Mouse (Mus musculus) myocyte (in vitro differentiated cells): ENCODE measurements around the gene Slc25a41.

Experiments
- CEBPB ChIP-seq: IDR thresholded peaks from 2 replicates; pipeline ENCODE4 v1.6.1; 2011; ENCODE audit warnings: mild to moderate bottlenecking, moderate library complexity; ENCODE audit not compliant: poor library complexity, insufficient read depth, severe bottlenecking
- E2F4 ChIP-seq: IDR thresholded peaks from one replicate; pipeline ENCODE4 v1.6.1; 2011; ENCODE audit warnings: mild to moderate bottlenecking, control low read depth, moderate library complexity; ENCODE audit not compliant: insufficient read depth
- MAX ChIP-seq: IDR thresholded peaks from one replicate; pipeline ENCODE4 v1.6.1; 2011; ENCODE audit warnings: low read depth, mild to moderate bottlenecking, control low read depth
- MYOG ChIP-seq, 3 experiments: IDR thresholded peaks; one replicate each; pipeline ENCODE4 v1.6.1; 2011; ENCODE audit warnings: control low read depth in 2 of 3, low read depth in 2 of 3, mild to moderate bottlenecking in 2 of 3; ENCODE audit not compliant: insufficient read length in 2 of 3, control insufficient read depth in 1 of 3, insufficient read depth in 1 of 3
- POLR2A ChIP-seq: IDR thresholded peaks from one replicate; pipeline ENCODE4 v1.6.1; 2011; ENCODE audit warnings: low read depth, mild to moderate bottlenecking, control low read depth, moderate library complexity; ENCODE audit not compliant: insufficient read length
- POLR2AphosphoS2 ChIP-seq: IDR thresholded peaks from one replicate; pipeline ENCODE4 v1.6.1; 2011; ENCODE audit warnings: low read depth, control low read depth; ENCODE audit not compliant: insufficient read length
- REST ChIP-seq: IDR thresholded peaks from one replicate; pipeline ENCODE4 v1.6.1; 2011; ENCODE audit warnings: mild to moderate bottlenecking, control low read depth, moderate library complexity; ENCODE audit not compliant: insufficient read depth, insufficient read length
- TCF12 ChIP-seq: IDR thresholded peaks from one replicate; pipeline ENCODE4 v1.6.1; 2011; ENCODE audit warnings: mild to moderate bottlenecking, control low read depth; ENCODE audit not compliant: poor library complexity, insufficient read depth, severe bottlenecking
- USF1 ChIP-seq: IDR thresholded peaks from one replicate; pipeline ENCODE4 v1.6.1; 2011; ENCODE audit warnings: low read depth, mild to moderate bottlenecking, control low read depth, moderate library complexity

- TF ChIP-seq E2F4, result no peak
- TF ChIP-seq REST, result no peak
- TF ChIP-seq POLR2A, result no peak
- TF ChIP-seq USF1, result no peak
- TF ChIP-seq MAX, result no peak
- no peak for TF ChIP-seq POLR2AphosphoS2
- TF ChIP-seq CEBPB, result no peak
- no peak for TF ChIP-seq MYOG (IDR thresholded peaks at IDR 0.05; ENCODE audit: control insufficient read depth in 1 of 3, insufficient read depth in 1 of 3, insufficient read length in 2 of 3, low read depth in 2 of 3)
- no peak for TF ChIP-seq TCF12
Observed at GRCm38 (mm10) chr17:57038978-57039377, 2.5 kb downstream of the Slc25a41 start.
